Mouse (Mus musculus) layer of hippocampus, adult 2 months (tissue): ENCODE measurements at regions not wholly inside any gene's neighbourhood (a gene's known extent, or its start where the extent isn't known, plus 50 kb on each side); places are given as distances from the start of the nearest gene placed in this dataset.
"Not testable (repeated sequence)": the region's sequence is repeated elsewhere in the genome, so short reads cannot be mapped to it uniquely, and the experiment has no call there.

Source experiments
- DNase-seq, 2 experiments: peaks; one replicate each; pipeline ENCODE4 v3.0.0; 2022; ENCODE audit warnings: low spot score in 2 of 2
- H3K27ac ChIP-seq: fragments of 200-600 bp; 2 replicates; pipeline ENCODE4 v1.8.1; 2022
- H3K4me3 ChIP-seq: fragments of 200-600 bp; 2 replicates; pipeline ENCODE4 v1.8.1; 2022; ENCODE audit warnings: mild to moderate bottlenecking
- CTCF ChIP-seq: fragments of 200-600 bp; conservative IDR thresholded peaks from 2 replicates; pipeline ENCODE4 v1.8.1; 2022; ENCODE audit warnings: antibody characterized with exemption, mild to moderate bottlenecking, moderate library complexity

GRCm38 (mm10) chr13:39418127-39418526 lies 457.5 kb upstream of the Slc35b3 start:
- DNase-seq = no peak
- no peak for TF ChIP-seq CTCF
- Histone ChIP-seq H3K27ac (no peak overlapping the region), H3K4me3 (no peak overlapping the region)

GRCm38 (mm10) chr13:39411471-39412251 lies 451.0 kb upstream of the Slc35b3 start:
- Histone ChIP-seq H3K4me3 (no peak overlapping the region), H3K27ac (no peak overlapping the region)
- TF ChIP-seq CTCF = no peak
- no peak for DNase-seq

- no peak for DNase-seq
Measured at GRCm38 (mm10) chr13:39392589-39392988, 431.9 kb upstream of the Slc35b3 start.

GRCm38 (mm10) chr13:39392151-39392550 lies 431.5 kb upstream of the Slc35b3 start:
- not testable (repeated sequence) for H3K27ac ChIP-seq, H3K4me3 ChIP-seq, DNase-seq

More at GRCm38 (mm10) chr13:39392589-39392988, 431.9 kb upstream of the Slc35b3 start:
- no peak for TF ChIP-seq CTCF
- Histone ChIP-seq H3K4me3 (no peak overlapping the region), H3K27ac (no peak overlapping the region)

- TF ChIP-seq CTCF = no peak
- no peak overlapping the region for H3K27ac ChIP-seq
- DNase-seq = no peak
- H3K4me3 ChIP-seq = no peak overlapping the region
Measured at GRCm38 (mm10) chr13:39376677-39377076, 416.0 kb upstream of the Slc35b3 start.

- no peak for TF ChIP-seq CTCF
- no peak for DNase-seq
- no peak overlapping the region for H3K4me3 ChIP-seq
- H3K27ac ChIP-seq = no peak overlapping the region
Measured at GRCm38 (mm10) chr13:39376269-39376668, 415.6 kb upstream of the Slc35b3 start.

- Histone ChIP-seq H3K4me3 (no peak overlapping the region), H3K27ac (no peak overlapping the region)
- no peak for DNase-seq
- TF ChIP-seq CTCF = peak; percentile 63
Measured at GRCm38 (mm10) chr13:39372565-39372964, 411.9 kb upstream of the Slc35b3 start.

GRCm38 (mm10) chr13:39363637-39364036 lies 403.0 kb upstream of the Slc35b3 start:
- no peak for DNase-seq
- peak; percentile 37 for TF ChIP-seq CTCF
- Histone ChIP-seq H3K4me3 (no peak overlapping the region), H3K27ac (no peak overlapping the region)

GRCm38 (mm10) chr13:39362536-39362935 lies 401.9 kb upstream of the Slc35b3 start:
- Histone ChIP-seq H3K27ac (no peak overlapping the region), H3K4me3 (no peak overlapping the region)
- no peak for DNase-seq
- no peak for TF ChIP-seq CTCF

GRCm38 (mm10) chr13:39351606-39352005 lies 390.9 kb upstream of the Slc35b3 start:
- Histone ChIP-seq H3K4me3 (no peak overlapping the region), H3K27ac (no peak overlapping the region)
- TF ChIP-seq CTCF = no peak
- DNase-seq = no peak

GRCm38 (mm10) chr13:39350668-39351067 lies 390.0 kb upstream of the Slc35b3 start:
- H3K4me3 ChIP-seq = peak overlapping the region; percentile 22
- H3K27ac ChIP-seq = peak overlapping the region; percentile 72
- TF ChIP-seq CTCF = peak; percentile 53
- peak; percentile 52 to 60 for DNase-seq

GRCm38 (mm10) chr13:39347761-39348160 lies 387.1 kb upstream of the Slc35b3 start:
- Histone ChIP-seq H3K27ac (no peak overlapping the region), H3K4me3 (no peak overlapping the region)
- DNase-seq = no peak
- TF ChIP-seq CTCF = no peak

GRCm38 (mm10) chr13:39334874-39335273 lies 374.2 kb upstream of the Slc35b3 start:
- Histone ChIP-seq H3K4me3 (no peak overlapping the region), H3K27ac (no peak overlapping the region)
- DNase-seq = no peak
- no peak for TF ChIP-seq CTCF

GRCm38 (mm10) chr13:39329794-39330193 lies 369.1 kb upstream of the Slc35b3 start:
- Histone ChIP-seq H3K4me3 (no peak overlapping the region), H3K27ac (no peak overlapping the region)
- no peak for DNase-seq
- TF ChIP-seq CTCF = no peak
